Mouse (Mus musculus) C2C12 (cell line): ENCODE results near the gene Paqr9. TPM values are rescaled to one million over a fixed set of nuclear protein-coding genes. Genes with fewer than 3 reads are reported as not detected.

Source experiments
- H3K27me3 ChIP-seq: one replicate; pipeline ENCODE4 v1.6.1; 2011; ENCODE audit not compliant: control insufficient read depth, insufficient read depth, insufficient read length
- H3K36me3 ChIP-seq: one replicate; pipeline ENCODE4 v1.6.1; 2011; ENCODE audit not compliant: control insufficient read depth, insufficient read depth
- H3K4me3 ChIP-seq: one replicate; pipeline ENCODE4 v1.5.1; 2011; ENCODE audit warnings: mild to moderate bottlenecking, control low read depth; ENCODE audit not compliant: poor library complexity, insufficient read depth, severe bottlenecking
- H3K79me2 ChIP-seq: one replicate; pipeline ENCODE4 v1.6.1; 2011; ENCODE audit not compliant: control insufficient read depth, insufficient read depth
- H3K79me3 ChIP-seq: one replicate; pipeline ENCODE4 v1.6.1; 2011; ENCODE audit warnings: low read depth, control low read depth
- H3ac ChIP-seq: one replicate; pipeline ENCODE3; 2011; ENCODE audit warnings: low read depth; ENCODE audit not compliant: control insufficient read depth, insufficient read length
- CEBPB ChIP-seq: IDR thresholded peaks from one replicate; pipeline ENCODE4 v1.6.1; 2011; ENCODE audit warnings: low read depth, mild to moderate bottlenecking, control low read depth, moderate library complexity
- CTCF ChIP-seq: IDR thresholded peaks from one replicate; pipeline ENCODE4 v1.5.1; 2011; ENCODE audit not compliant: control insufficient read depth, insufficient read depth, insufficient read length
- FOSL1 ChIP-seq: IDR thresholded peaks from one replicate; pipeline ENCODE4 v1.8.0; 2011; ENCODE audit warnings: mild to moderate bottlenecking, low read length; ENCODE audit not compliant: poor library complexity, insufficient read depth, severe bottlenecking
- MAX ChIP-seq: IDR thresholded peaks from one replicate; pipeline ENCODE4 v1.6.1; 2011; ENCODE audit warnings: mild to moderate bottlenecking, control low read depth
- MYOD1 ChIP-seq: IDR thresholded peaks from one replicate; pipeline ENCODE4 v1.6.1; 2011; ENCODE audit warnings: low read depth; ENCODE audit not compliant: control insufficient read depth, insufficient read length
- MYOG ChIP-seq: IDR thresholded peaks from one replicate; pipeline ENCODE4 v1.6.1; 2011; ENCODE audit not compliant: control insufficient read depth, insufficient read length; ENCODE audit errors: extremely low read depth
- USF1 ChIP-seq: IDR thresholded peaks from one replicate; pipeline ENCODE4 v1.6.1; 2011; ENCODE audit warnings: low read depth, mild to moderate bottlenecking, control low read depth, moderate library complexity
- polyA plus RNA-seq: library from polyadenylated mRNA; unstranded; fragments of >200 nt; fragmentation: generic; extraction: Trizol; gene quantifications from one replicate; pipeline ENCODE4 v1.2.1, GENCODE M21; 2012; ENCODE audit warnings: missing spikeins

Gene Paqr9
- polyA plus RNA-seq, 1 experiment: under 0.01 TPM

DNA sequence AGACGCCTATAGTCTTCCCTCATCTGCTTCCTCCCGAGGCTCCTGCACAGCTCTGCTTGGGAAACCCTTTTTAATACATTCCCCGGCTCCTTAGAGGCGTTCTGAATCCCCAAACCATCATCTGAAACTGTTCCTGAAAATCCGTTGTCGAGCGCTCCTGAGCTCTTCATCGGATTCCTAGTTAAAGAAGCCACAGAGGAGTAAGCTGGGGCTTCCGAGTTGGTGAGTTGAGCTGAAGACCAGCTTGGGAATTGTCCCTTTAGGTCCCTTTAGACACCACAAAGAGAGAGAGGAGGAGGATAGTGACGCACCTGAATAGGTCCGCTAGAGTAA is 765 bp upstream of the Paqr9 start:
- Histone ChIP-seq H3ac (no peak overlapping the region), H3K27me3 (peaks cover 47% of the 10 kb centered on the region), H3K36me3 (no peaks in the 10 kb centered on the region), H3K79me3 (no peaks in the 10 kb centered on the region), H3K4me3 (peak overlapping the region; percentile 6), H3K79me2 (no peaks in the 10 kb centered on the region)
- TF ChIP-seq CTCF: no peak
- no peak for TF ChIP-seq MAX
- TF ChIP-seq MYOG: no peak
- TF ChIP-seq USF1: no peak
- TF ChIP-seq CEBPB: no peak
- TF ChIP-seq FOSL1: no peak
- no peak for TF ChIP-seq MYOD1

GRCm38 (mm10) chr9:95559936-95560735 is 679 bp downstream of the Paqr9 start:
- Histone ChIP-seq H3K36me3 (no peaks in the 10 kb centered on the region), H3K79me3 (no peaks in the 10 kb centered on the region), H3K27me3 (peaks cover 45% of the 10 kb centered on the region), H3ac (no peak overlapping the region), H3K79me2 (no peaks in the 10 kb centered on the region), H3K4me3 (no peak overlapping the region)
- TF ChIP-seq CTCF (no peak), MAX (no peak), FOSL1 (no peak), USF1 (no peak), MYOD1 (no peak), CEBPB (no peak), MYOG (no peak)

DNA sequence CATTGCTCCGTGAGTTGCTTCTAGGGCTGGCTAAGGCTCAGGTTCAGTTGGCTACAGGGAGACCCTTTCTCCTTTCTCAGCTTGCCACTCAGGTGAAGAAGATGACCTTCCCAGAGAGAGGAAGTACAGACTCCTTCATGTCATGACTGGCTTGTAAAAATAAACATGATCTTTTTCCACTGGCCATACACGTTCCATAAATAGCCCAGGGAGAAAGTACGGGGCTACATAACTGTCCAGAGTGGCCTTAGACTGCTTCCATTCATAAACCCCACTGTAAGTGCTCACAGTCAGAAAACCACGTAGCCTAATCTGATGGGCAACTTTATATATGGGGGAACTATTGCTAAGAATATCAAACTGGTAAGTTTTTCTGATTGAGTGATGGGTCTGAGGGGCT is 4.6 kb downstream of the Paqr9 start:
- Histone ChIP-seq H3ac (no peak overlapping the region), H3K4me3 (no peak overlapping the region), H3K27me3 (peaks cover 33% of the 10 kb centered on the region), H3K79me2 (no peaks in the 10 kb centered on the region), H3K79me3 (no peaks in the 10 kb centered on the region), H3K36me3 (no peaks in the 10 kb centered on the region)
- no peak for TF ChIP-seq USF1
- TF ChIP-seq CEBPB: no peak
- TF ChIP-seq CTCF: no peak
- no peak for TF ChIP-seq MAX
- no peak for TF ChIP-seq MYOD1

- H3K79me3 ChIP-seq: no peaks in the 10 kb centered on the region
- H3K36me3 ChIP-seq: no peaks in the 10 kb centered on the region
- no peak overlapping the region for H3K4me3 ChIP-seq
- no peak for TF ChIP-seq MYOG
- no peak for TF ChIP-seq FOSL1
- TF ChIP-seq CEBPB: no peak
- TF ChIP-seq USF1: no peak
- no peak for TF ChIP-seq CTCF
- TF ChIP-seq MYOD1: no peak
- TF ChIP-seq MAX: no peak
- H3K79me2 ChIP-seq: no peaks in the 10 kb centered on the region
- H3ac ChIP-seq: no peak overlapping the region
- peaks cover 16% of the 10 kb centered on the region for H3K27me3 ChIP-seq
Observed at GRCm38 (mm10) chr9:95566394-95566793, 6.9 kb downstream of the Paqr9 start.

GRCm38 (mm10) chr9:95566931-95567330 is 7.5 kb downstream of the Paqr9 start:
- no peak for TF ChIP-seq CEBPB
- no peak for TF ChIP-seq CTCF
- Histone ChIP-seq H3K27me3 (peaks cover 15% of the 10 kb centered on the region), H3ac (no peak overlapping the region), H3K79me2 (no peaks in the 10 kb centered on the region), H3K79me3 (no peaks in the 10 kb centered on the region), H3K4me3 (no peak overlapping the region), H3K36me3 (no peaks in the 10 kb centered on the region)

DNA sequence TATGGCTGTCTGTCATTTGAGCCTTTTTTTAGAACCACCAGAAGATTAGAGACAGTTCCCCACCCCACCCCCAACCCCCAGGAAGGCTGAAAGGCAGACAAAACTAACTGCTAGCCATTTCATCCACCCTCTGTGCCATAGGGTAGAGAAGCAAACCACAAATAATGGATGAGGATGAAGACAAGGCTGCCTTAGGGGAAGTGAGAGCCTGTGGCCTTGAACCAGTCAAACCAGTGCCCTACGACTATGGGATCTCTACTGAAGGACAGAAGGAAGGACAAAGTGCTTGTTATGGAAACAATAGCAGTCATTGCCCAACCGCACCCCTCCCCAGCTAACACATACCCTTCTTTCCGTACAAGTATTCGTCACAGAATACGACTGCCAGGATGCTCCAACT is 9.8 kb downstream of the Paqr9 start:
- TF ChIP-seq CEBPB (no peak), MAX (no peak), MYOG (no peak), FOSL1 (no peak), CTCF (no peak), USF1 (no peak), MYOD1 (no peak)
- Histone ChIP-seq H3ac (no peak overlapping the region), H3K79me3 (no peaks in the 10 kb centered on the region), H3K27me3 (peaks cover 5% of the 10 kb centered on the region), H3K79me2 (no peaks in the 10 kb centered on the region), H3K4me3 (no peak overlapping the region), H3K36me3 (no peaks in the 10 kb centered on the region)
